Comparison of ENCODE assay signal across 8 mouse cellular contexts in the genomic region with DNA sequence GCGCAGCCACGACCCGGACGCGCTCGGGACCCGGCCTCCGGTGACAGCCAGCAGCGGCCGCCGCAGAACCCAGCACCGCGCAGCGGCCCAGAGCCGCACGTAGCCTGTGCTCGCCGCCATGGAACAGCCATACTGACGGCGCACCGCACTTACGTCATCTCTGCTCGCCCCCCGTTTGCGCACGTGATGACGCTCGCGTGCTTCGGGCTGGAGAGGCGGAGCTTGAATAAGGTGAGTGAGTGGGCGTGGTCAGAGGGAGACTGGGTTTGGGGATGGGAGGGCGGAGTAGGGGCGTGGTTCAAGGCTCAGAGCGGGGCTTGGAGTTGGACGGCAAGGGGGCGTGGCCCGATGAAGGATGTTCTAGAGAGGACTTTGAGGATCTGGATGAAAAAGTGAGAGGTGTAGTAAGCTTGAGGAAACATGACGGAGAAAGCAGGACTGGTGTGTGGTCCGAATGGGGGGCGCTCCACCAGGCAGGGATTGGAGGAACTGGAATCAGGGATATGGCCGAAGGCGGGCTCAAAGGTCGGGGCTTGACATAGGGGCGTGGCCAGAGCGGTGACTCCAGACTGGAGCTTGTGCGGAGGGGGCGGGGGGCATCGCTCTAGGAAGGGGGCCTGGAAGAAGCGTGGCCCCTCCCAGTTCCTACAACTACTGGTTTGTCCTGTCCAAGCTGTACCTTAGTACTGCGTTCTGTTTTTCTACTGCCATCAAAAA. TPM values are rescaled to one million over a fixed set of nuclear protein-coding genes. Genes with fewer than 3 reads are reported as not detected.
DNase-seq lines count a peak whose midpoint lies in the region; ATAC-seq and TF ChIP-seq lines count a peak whose summit lies in the region.

A gene (minus strand): TSS at position 134 of the 717 bp plus-strand sequence.

- H3K9me3 ChIP-seq in heart, embryonic 11.5 days (replicated peaks; ENCODE audit: control insufficient read depth, low read length) = no peaks in the 10 kb centered on the region
- H3K9me3 ChIP-seq in kidney, embryonic 16.5 days (ENCODE audit: low read length) = no peaks in the 10 kb centered on the region

- DNase-seq in B cell, adult 2 months = peak; percentile 98
- DNase-seq in brain, adult 2 months (ENCODE audit: low read depth, low spot score) = peak; percentile 99
- peak; percentile 93 for DNase-seq in liver, adult 2 months (ENCODE audit: extremely low read depth, low read depth, low spot score)
- DNase-seq in splenic B cell, adult 2 months (ENCODE audit: low read depth, low spot score) = peak; percentile 100

- H3K36me3 ChIP-seq in heart, embryonic 11.5 days (ENCODE audit: control insufficient read depth, insufficient read depth, low read length) = peaks cover 5% of the 10 kb centered on the region; the same call in 1 of the 2 replicates
- peaks cover 3% of the 10 kb centered on the region for H3K36me3 ChIP-seq in kidney, embryonic 16.5 days (ENCODE audit: insufficient read depth, low read length)
- peaks cover 3% of the 10 kb centered on the region; the same call in 1 of the 2 replicates for H3K36me3 ChIP-seq in liver, adult 2 months (ENCODE audit: control insufficient read depth, insufficient read depth, low read length)
- peaks cover 33% of the 10 kb centered on the region for H3K36me3 ChIP-seq in myocyte (ENCODE audit: control insufficient read depth, insufficient read depth)
- H3K36me3 ChIP-seq in splenic B cell, adult 2 months (ENCODE audit: control insufficient read depth, insufficient read depth, low read length, poor library complexity, severe bottlenecking) = peaks cover 4% of the 10 kb centered on the region

- H3K4me2 ChIP-seq in heart, embryonic 11.5 days = peak within 1 kb of the TSS; percentile 96
- peak within 1 kb of the TSS; percentile 94 for H3K4me2 ChIP-seq in kidney, embryonic 16.5 days (replicated peaks; ENCODE audit: low read depth, low read length)
- H3K4me2 ChIP-seq in myocyte (ENCODE audit: low read depth) = peak within 1 kb of the TSS; percentile 94

- peak within 1 kb of the TSS; percentile 38 for H3K27ac ChIP-seq in heart, embryonic 11.5 days (ENCODE audit: low read depth, low read length)
- H3K27ac ChIP-seq in kidney, embryonic 16.5 days (ENCODE audit: low read length) = peak within 1 kb of the TSS; percentile 79
- H3K27ac ChIP-seq in liver, adult 2 months (replicated peaks; ENCODE audit: insufficient read depth, low read depth, low read length) = peak within 1 kb of the TSS; percentile 87

- H3ac ChIP-seq in myocyte (ENCODE audit: control insufficient read depth, insufficient read length) = peak within 1 kb of the TSS; percentile 94

- H3K4me3 ChIP-seq in heart, embryonic 11.5 days (ENCODE audit: low read depth, low read length) = peak within 1 kb of the TSS; percentile 80
- H3K4me3 ChIP-seq in kidney, embryonic 16.5 days (ENCODE audit: low read length) = peak within 1 kb of the TSS; percentile 84
- peak within 1 kb of the TSS; percentile 86 for H3K4me3 ChIP-seq in liver, adult 2 months (ENCODE audit: insufficient read depth, low read depth, low read length)
- peak within 1 kb of the TSS; percentile 93 for H3K4me3 ChIP-seq in myocyte

- peaks cover 16% of the 10 kb centered on the region for H3K4me1 ChIP-seq in heart, embryonic 11.5 days (ENCODE audit: control insufficient read depth, insufficient read depth, low read length)
- H3K4me1 ChIP-seq in kidney, embryonic 16.5 days (ENCODE audit: insufficient read depth, low read length) = peaks cover 22% of the 10 kb centered on the region
- H3K4me1 ChIP-seq in liver, adult 2 months (ENCODE audit: control insufficient read depth, insufficient read depth, low read length) = peaks cover 10% of the 10 kb centered on the region; the same call in 1 of the 2 replicates

- 0 out of 2 replicates have a peak, but pooled peaks have one; percentile 36 for TF ChIP-seq POLR2A in liver, adult 2 months (IDR thresholded peaks at IDR 0.05; ENCODE audit: extremely low read depth, insufficient read depth, low read length)
- peak; percentile 94 for TF ChIP-seq POLR2A in myocyte (IDR thresholded peaks at IDR 0.05; ENCODE audit: insufficient read length, low read depth)

- TF ChIP-seq CTCF in liver, adult 2 months (IDR thresholded peaks at IDR 0.05; ENCODE audit: low read depth, low read length) = no peak

- no peaks in the 10 kb centered on the region for H3K27me3 ChIP-seq in heart, embryonic 11.5 days (ENCODE audit: control insufficient read depth, insufficient read depth, low read length)
- no peaks in the 10 kb centered on the region for H3K27me3 ChIP-seq in kidney, embryonic 16.5 days (ENCODE audit: insufficient read depth, low read length)
- H3K27me3 ChIP-seq in liver, adult 2 months (ENCODE audit: control insufficient read depth, insufficient read depth, low read length) = no peaks in the 10 kb centered on the region
- H3K27me3 ChIP-seq in myocyte (ENCODE audit: control insufficient read depth, insufficient read depth, insufficient read length) = peaks cover 6% of the 10 kb centered on the region
- no peaks in the 10 kb centered on the region for H3K27me3 ChIP-seq in splenic B cell, adult 2 months (ENCODE audit: control insufficient read depth, insufficient read depth, low read length, poor library complexity, severe bottlenecking)

- H3K79me2 ChIP-seq in liver, adult 2 months (ENCODE audit: control insufficient read depth, insufficient read depth, low read length) = peaks cover 15% of the 10 kb centered on the region
- peaks cover 39% of the 10 kb centered on the region for H3K79me2 ChIP-seq in myocyte (ENCODE audit: control insufficient read depth, insufficient read depth)

- peak within 1 kb of the TSS; percentile 81 for H3K9ac ChIP-seq in heart, embryonic 11.5 days (ENCODE audit: low read depth, low read length)
- peak within 1 kb of the TSS; percentile 83 for H3K9ac ChIP-seq in kidney, embryonic 16.5 days (replicated peaks; ENCODE audit: low read length)
- peak within 1 kb of the TSS; percentile 94 for H3K9ac ChIP-seq in liver, adult 2 months (ENCODE audit: low read depth, low read length)

- WGBS in heart, embryonic 11.5 days (ENCODE audit: insufficient replicate concordance) = under 1% methylated on average over 51 of the region's 51 CpGs
- WGBS in kidney, embryonic 16.5 days = under 1% methylated on average over 51 of the region's 51 CpGs
- under 1% methylated on average over 51 of the region's 51 CpGs for WGBS in liver, adult 2 months

- peak; percentile 95 for ATAC-seq in erythroblast, adult 5-6 weeks (replicated peaks; ENCODE audit: low FRiP score, poor library complexity, severe bottlenecking)
- ATAC-seq in heart, embryonic 11.5 days (replicated peaks; ENCODE audit: insufficient number of reproducible peaks, low FRiP score, low TSS enrichment) = peak; percentile 92
- ATAC-seq in kidney, embryonic 16.5 days (ENCODE audit: low FRiP score, low TSS enrichment) = peak; percentile 92

TF ChIP-seq in myocyte, 11 proteins besides CTCF, POLR2A, EP300 and RAD21:
- TF ChIP-seq MYOD1 (IDR thresholded peaks at IDR 0.05; ENCODE audit: control insufficient read depth in 1 of 3, insufficient read length in 2 of 3, low read depth in 2 of 3) (peak in 2 of 3 experiments; percentile 4 to 57), E2F4 (IDR thresholded peaks at IDR 0.05; ENCODE audit: insufficient read depth) (no peak), USF1 (IDR thresholded peaks at IDR 0.05; ENCODE audit: low read depth) (peak; percentile 98), TCF3 (IDR thresholded peaks at IDR 0.05; ENCODE audit: insufficient read length, low read depth) (no peak), SRF (IDR thresholded peaks at IDR 0.05; ENCODE audit: control insufficient read depth, insufficient read length, low read depth) (peak; percentile 95), TCF12 (IDR thresholded peaks at IDR 0.05; ENCODE audit: insufficient read depth, poor library complexity, severe bottlenecking) (no peak), CEBPB (IDR thresholded peaks at IDR 0.05; ENCODE audit: insufficient read depth, poor library complexity, severe bottlenecking) (no peak), REST (IDR thresholded peaks at IDR 0.05; ENCODE audit: insufficient read depth, insufficient read length) (peak; percentile 47), POLR2AphosphoS2 (IDR thresholded peaks at IDR 0.05; ENCODE audit: insufficient read length, low read depth) (peak; percentile 95), MYOG (IDR thresholded peaks at IDR 0.05; ENCODE audit: control insufficient read depth in 1 of 3, insufficient read depth in 1 of 3, insufficient read length in 2 of 3, low read depth in 2 of 3) (peak in 1 of 3 experiments; percentile 11), MAX (IDR thresholded peaks at IDR 0.05; ENCODE audit: low read depth) (peak; percentile 60)

RNA-seq across cellular contexts. Expression of the gene that starts here (rescaled TPM):
- 4.2 and 5.0 TPM in 2 replicates for total RNA-seq in erythroblast, adult 5-6 weeks (2015; ENCODE audit: low replicate concordance)
- total RNA-seq in erythroblast, adult 5-6 weeks (2017; ENCODE audit: low replicate concordance) = 13.0 and 13.5 TPM in 2 replicates
- polyA plus RNA-seq in heart, embryonic 11.5 days (2014; fragmentation: Nextera tagmentation; extraction: Ambion mirVana) = 54.1 and 62.2 TPM in 2 replicates
- polyA plus RNA-seq in kidney, embryonic 16.5 days (2015; fragmentation: Nextera tagmentation; extraction: Ambion mirVana) = 66.1 and 66.4 TPM in 2 replicates
- 81.0 and 89.5 TPM in 2 replicates for total RNA-seq in liver, adult 2 months (2014; rRNA removed)
- polyA plus RNA-seq in liver, adult 2 months (2012; rRNA removed) = 124 and 129 TPM in 2 replicates
- 278 TPM for polyA plus RNA-seq in myocyte (2012; fragmentation: generic; extraction: Trizol)

Comparison
In these comparisons a context has a peak if more than half of its experiments do, and no peak if none do; other contexts are left out.
1. Peak in every context shown above with its lines: DNase-seq, ATAC-seq, H3K4me3 ChIP-seq and H3K27ac ChIP-seq.